ENCODE assay signal across 8 mouse cellular contexts in the genomic region with DNA sequence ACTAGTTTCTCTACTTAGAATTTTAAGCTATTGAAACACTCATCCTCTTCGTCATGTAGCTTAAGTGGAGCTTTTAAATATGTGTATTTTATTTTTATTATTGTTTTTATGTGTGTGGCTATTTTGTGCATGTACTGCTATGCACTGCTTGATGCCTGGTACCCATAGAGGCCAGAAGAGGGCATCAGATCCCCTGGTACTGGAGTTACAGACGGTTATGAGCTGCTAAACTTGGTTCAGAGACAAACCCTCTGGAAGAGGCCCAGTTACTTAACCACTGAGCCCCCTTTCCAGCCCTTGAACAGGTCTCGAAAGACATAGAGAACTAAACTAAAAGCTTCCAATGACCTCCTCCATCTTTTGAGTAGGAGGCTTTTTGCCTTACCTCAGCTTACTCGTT. TPM values are rescaled to one million over a fixed set of nuclear protein-coding genes. Genes with fewer than 3 reads are reported as not detected.
A peak's percentile ranks its signal among the peaks of the same experiment; 100 is the strongest.
DNase-seq lines count a peak whose midpoint lies in the region; ATAC-seq lines count a peak whose summit lies in the region.

No protein-coding gene starts in this region.

- no peak for ATAC-seq in megakaryocyte, adult 5-6 weeks (ENCODE audit: poor library complexity, severe bottlenecking)

- intact Hi-C loops in gastrocnemius, postnatal 14 days (cut with DNase I; ENCODE audit: low total_unique reads) = loop anchor here (10.0 kb wide), 1 partner anchor 417 kb away; no protein-coding TSS in a partner anchor

- DNase-seq in gastrocnemius, postnatal 14 days = peak; percentile 21
- no peak for DNase-seq in gastrocnemius, postnatal 10 days
- DNase-seq in 416B (ENCODE audit: low read depth) = peak; percentile 50
- DNase-seq in R1 (ENCODE audit: low read depth, low spot score) = peak; percentile 43
- DNase-seq in kidney, postnatal 14 days = peak; percentile 54
- no peak for DNase-seq in testis, postnatal 14 days (ENCODE audit: low spot score)
- no peak for DNase-seq in right cerebral cortex, postnatal 25 days

RNA-seq across cellular contexts. Expression of a gene that starts 30.0 kb away (rescaled TPM):
- total RNA-seq in gastrocnemius, postnatal 14 days (2021) = 100 to 1,000 TPM; 130 to 152 TPM
- total RNA-seq in gastrocnemius, postnatal 10 days (2021) = 100 to 1,000 TPM; 147 to 171 TPM
- 82.9 and 85.0 TPM in 2 replicates for total RNA-seq in megakaryocyte, adult 5-6 weeks (2015)
- total RNA-seq in megakaryocyte, adult 5-6 weeks (2017) = 119 and 134 TPM in 2 replicates

Comparison
In these comparisons a context has a peak if more than half of its experiments do, and no peak if none do; other contexts are left out.
1. DNase-seq: peak in gastrocnemius, postnatal 14 days (single experiment), 416B (single experiment), R1 (single experiment) and kidney, postnatal 14 days (single experiment); none in gastrocnemius, postnatal 10 days (single experiment), testis, postnatal 14 days (single experiment) and right cerebral cortex, postnatal 25 days (single experiment).